Mouse (Mus musculus): ENCODE data around the gene Pon1.

The Pon1 gene

GRCm38 (mm10) chr6:5177967-5178891, 15.5 kb downstream of the Pon1 start:
- DNase-seq (ENCODE audit: low read depth, low spot score): no peak

GRCm38 (mm10) chr6:5174179-5174812, 19.4 kb downstream of the Pon1 start:
- DNase-seq (ENCODE audit: low read depth, low spot score): no peak

- no peak for DNase-seq (ENCODE audit: low read depth, low spot score)
These were observed 21.2 kb downstream of the Pon1 start for GRCm38 (mm10) chr6:5172571-5172970.

GRCm38 (mm10) chr6:5171418-5171817, 22.3 kb downstream of the Pon1 start:
- no peak for DNase-seq (ENCODE audit: low read depth, low spot score)

GRCm38 (mm10) chr6:5168158-5168557, 25.6 kb downstream of the Pon1 start:
- no peak for DNase-seq (ENCODE audit: low read depth, low spot score)

- no peak for DNase-seq (ENCODE audit: low read depth, low spot score)
These were observed 26.6 kb downstream of the Pon1 start for GRCm38 (mm10) chr6:5167051-5167677.

GRCm38 (mm10) chr6:5164855-5165254, 28.9 kb downstream of the Pon1 start:
- DNase-seq (ENCODE audit: low read depth, low spot score): no peak

GRCm38 (mm10) chr6:5163507-5164144, 30.1 kb downstream of the Pon1 start:
- no peak for DNase-seq (ENCODE audit: low read depth, low spot score)

GRCm38 (mm10) chr6:5162052-5162451, 31.7 kb downstream of the Pon1 start:
- DNase-seq (ENCODE audit: low read depth, low spot score): no peak

GRCm38 (mm10) chr6:5159385-5159791, 34.4 kb downstream of the Pon1 start:
- no peak for DNase-seq (ENCODE audit: low read depth, low spot score)

- DNase-seq (ENCODE audit: low read depth, low spot score): no peak
These were observed 37.0 kb downstream of the Pon1 start for GRCm38 (mm10) chr6:5156541-5157425.

GRCm38 (mm10) chr6:5155313-5155927, 38.3 kb downstream of the Pon1 start:
- DNase-seq (ENCODE audit: low read depth, low spot score): no peak

GRCm38 (mm10) chr6:5154786-5155185, 39.0 kb downstream of the Pon1 start:
- DNase-seq (ENCODE audit: low read depth, low spot score): no peak

- no peak for DNase-seq (ENCODE audit: low read depth, low spot score)
These were observed 41.6 kb downstream of the Pon1 start for GRCm38 (mm10) chr6:5152185-5152584.

GRCm38 (mm10) chr6:5151171-5151570, 42.6 kb downstream of the Pon1 start:
- DNase-seq (ENCODE audit: low read depth, low spot score): no peak

- DNase-seq (ENCODE audit: low read depth, low spot score): no peak
These were observed 43.8 kb downstream of the Pon1 start for GRCm38 (mm10) chr6:5149941-5150340.

GRCm38 (mm10) chr6:5147488-5148142, 46.1 kb downstream of the Pon1 start:
- DNase-seq (ENCODE audit: low read depth, low spot score): no peak

GRCm38 (mm10) chr6:5139666-5140065, 54.1 kb downstream of the Pon1 start:
- no peak for DNase-seq (ENCODE audit: low read depth, low spot score)

- no peak for DNase-seq (ENCODE audit: low read depth, low spot score)
These were observed 54.7 kb downstream of the Pon1 start for GRCm38 (mm10) chr6:5138875-5139631.

Data from WW6 (cell line).